Mouse (Mus musculus) testis, postnatal 14 days (tissue): ENCODE data around the gene Mcoln3.
A peak's percentile ranks its signal among the peaks of the same experiment; 100 is the strongest.

Source experiments
- DNase-seq: peaks from one replicate; pipeline ENCODE4 v3.0.0; 2021; ENCODE audit warnings: low spot score

Gene Mcoln3

DNA sequence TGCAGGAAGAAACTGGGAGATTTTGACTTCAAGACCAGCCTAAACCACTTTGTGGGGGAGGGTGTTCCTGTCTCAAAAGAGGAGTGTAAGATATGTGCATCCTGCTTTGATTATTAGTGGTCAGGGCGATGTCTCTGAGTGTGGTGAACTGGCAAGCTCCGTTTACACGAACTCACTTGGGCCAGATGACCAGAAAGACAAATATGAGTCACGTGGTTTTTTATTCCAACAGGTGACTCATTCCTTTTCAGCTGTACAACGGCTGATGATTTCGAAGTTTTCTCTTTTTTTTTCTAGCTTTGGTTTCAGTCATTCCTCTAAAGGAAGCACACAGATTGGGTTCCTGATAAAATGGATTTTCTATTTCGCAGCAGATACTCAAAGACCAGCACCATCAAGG, 60.0 kb downstream of the Mcoln3 start:
- no peak for DNase-seq

DNA sequence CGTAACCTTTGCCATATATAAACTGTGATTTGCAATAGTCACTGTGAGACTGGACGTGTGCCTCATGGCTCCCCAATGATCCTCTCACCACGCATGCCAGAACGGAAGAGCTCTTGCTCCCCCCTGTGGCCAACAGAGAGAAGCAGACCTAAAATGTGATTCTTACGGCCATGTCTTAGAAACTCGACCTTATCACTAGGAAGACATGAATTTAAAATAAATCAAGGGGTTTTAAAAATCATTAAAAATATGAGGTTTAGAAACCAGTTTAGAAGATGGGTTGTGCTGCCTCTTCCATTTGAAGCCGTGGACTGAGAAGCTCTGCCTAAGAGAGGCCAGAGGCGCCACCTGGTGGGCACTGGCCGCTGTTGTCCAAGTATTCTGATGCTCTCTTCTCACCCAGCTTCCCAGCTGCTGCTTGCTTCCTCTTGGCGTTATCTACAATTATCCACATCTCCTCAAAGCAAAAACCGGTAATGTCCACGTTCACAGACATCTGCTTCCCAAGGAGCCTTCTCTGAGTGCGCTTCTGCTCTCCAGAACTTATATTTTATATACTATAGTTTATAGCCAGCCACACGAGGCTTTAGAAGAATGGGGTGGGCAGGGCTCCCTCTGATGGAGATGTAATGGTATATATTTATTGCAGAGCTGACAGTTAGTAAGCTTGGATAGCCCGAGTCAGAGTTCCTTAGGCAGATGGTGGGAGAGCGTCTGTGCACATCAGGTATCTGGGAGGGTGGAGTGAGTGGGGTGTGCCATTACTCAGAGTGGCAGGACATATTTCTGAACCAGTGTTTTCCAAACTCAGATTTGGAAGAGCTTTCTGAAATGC, 60.7 kb downstream of the Mcoln3 start:
- DNase-seq: peak; percentile 66

DNA sequence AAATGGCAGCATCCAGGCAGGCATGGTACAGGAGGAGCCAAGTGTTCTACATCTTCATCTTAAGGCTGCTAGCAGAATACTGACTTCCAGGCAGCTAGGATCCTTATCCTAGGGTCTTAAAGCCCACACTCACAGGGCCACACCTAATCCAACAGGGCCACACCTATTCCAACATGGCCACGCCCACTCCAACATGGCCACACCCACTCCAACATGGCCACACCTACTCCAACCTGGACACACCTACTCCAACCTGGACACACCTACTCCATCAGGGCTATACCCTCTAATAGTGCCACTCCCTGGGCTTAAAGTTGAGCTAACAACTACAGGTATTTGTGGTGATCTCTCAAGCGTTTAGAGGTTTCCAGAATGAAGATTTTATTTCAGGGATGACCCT, 63.1 kb downstream of the Mcoln3 start:
- no peak for DNase-seq

DNA sequence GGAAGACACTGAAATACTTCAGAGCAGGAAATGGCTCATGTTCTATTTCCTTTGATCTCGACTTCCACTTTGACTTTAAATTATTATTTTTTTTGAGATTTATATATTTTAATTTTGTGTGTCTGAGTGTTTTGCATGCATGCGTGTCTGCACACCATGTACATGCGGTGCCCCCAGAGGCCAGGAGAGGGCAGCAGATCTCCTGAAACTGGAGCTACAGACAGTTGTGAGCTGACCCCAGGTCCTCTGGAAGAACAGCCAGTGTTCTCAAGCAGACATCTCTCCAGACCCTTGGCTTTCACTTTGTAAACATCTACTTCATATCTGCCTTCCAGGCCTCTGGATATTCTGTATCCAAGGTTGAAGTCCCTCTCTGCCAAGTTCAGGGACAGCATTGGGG, 63.7 kb downstream of the Mcoln3 start:
- peak; percentile 57 for DNase-seq

DNA sequence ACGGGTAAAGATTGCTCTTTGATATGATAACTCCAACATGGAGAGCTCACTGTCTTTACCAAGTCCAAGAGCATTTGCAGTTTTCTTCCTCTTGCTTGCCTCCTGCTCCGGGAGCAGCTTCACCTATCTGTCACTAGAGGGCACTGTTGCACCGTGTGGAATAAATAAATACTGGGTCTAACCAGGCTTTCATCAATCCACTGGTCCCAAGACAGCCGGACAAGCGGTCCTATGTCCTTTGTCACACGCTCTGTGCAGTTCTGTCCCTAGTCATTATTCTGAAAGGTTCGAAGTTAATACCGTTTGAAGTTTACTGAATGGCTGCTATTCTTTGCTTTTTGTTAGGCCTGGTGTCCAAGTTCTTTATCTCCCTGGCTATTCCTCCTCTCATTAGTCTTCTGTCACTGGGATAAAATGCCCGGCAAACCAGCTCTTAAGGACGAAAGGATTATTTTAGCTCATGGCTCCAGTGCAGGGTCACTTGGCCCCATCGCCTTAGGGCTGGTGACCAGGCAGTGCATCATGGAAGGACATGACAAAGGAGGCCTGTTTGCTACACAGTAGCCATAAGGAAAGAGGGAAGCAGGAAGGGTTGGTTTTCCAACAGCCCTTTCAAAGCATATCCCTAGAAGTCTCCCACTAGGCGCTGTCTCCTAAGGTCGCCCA, 67.9 kb downstream of the Mcoln3 start:
- peak; percentile 45 for DNase-seq

DNA sequence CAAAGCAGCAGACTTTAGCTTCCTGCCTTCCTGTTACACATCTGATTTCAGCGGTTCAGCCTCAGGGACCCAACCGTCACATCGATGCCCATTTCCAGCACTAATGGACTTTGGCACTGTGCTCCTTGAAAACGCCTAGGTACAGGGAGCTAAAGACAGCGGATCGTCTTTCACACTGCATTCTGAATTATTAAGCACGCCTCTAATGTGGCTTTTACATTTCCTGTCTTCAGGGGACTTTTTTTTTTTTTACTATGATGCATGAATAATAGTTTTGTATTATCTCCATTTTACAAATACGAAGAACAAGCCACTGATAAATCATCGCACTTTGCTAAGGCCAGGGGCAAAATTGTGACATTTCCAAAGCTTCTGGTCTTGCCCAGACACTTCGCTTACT, 68.8 kb downstream of the Mcoln3 start:
- no peak for DNase-seq

DNA sequence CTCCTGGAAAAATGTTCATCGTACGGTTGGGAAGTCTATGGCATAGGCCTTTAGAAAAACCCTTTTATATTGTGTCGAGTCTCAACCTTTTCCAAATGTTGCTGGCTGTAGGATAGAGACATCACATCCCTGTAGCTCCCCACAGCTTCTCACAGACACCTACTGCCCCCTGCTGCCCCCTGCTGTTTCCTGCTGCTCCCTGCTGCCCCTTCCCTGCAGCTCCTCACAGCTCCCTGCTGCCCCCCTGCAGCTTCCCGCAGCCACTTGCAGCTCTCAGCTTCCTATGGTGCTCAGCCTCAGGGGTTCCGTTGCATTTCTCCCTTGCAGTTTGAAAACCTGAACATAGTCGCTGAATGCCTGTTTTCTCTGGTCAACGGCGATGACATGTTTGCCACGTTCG, 72.7 kb downstream of the Mcoln3 start:
- no peak for DNase-seq
